Mouse (Mus musculus) B cell, adult (primary cell): Measurements from ENCODE around the gene Stra6. TPM values are rescaled to one million over a fixed set of nuclear protein-coding genes. Genes with fewer than 3 reads are reported as not detected.

Source experiments
- total RNA-seq: library from RNA; stranded (reverse); gene quantifications from 4 replicates; pipeline ENCODE4 v1.2.4, GENCODE M21; 2023; ENCODE audit not compliant: inconsistent age

Gene Stra6
- total RNA-seq, result not detected in 4 replicates

DNA sequence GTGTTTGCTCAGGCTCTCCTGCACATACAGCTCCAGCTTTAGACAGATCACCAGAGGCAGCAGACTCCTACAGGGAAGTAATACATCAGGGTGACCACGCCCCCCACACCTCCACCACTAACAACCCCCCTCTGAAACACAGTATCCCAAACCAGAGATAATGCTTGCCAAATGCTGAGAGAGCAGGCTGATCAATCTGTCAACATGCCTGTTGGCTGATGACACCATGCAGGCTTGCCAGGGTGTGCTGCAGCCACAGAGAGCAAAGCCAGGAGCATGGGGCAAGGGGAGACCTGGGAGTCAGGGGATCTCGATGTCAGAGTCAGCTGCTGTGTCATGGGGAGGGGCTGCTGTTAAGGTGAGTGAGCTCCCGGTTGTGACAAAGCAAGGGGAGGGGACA lies at the start of gene Stra6:
TSS of gene Stra6 (plus strand) at position 258 of the 400 bp plus-strand sequence.

DNA sequence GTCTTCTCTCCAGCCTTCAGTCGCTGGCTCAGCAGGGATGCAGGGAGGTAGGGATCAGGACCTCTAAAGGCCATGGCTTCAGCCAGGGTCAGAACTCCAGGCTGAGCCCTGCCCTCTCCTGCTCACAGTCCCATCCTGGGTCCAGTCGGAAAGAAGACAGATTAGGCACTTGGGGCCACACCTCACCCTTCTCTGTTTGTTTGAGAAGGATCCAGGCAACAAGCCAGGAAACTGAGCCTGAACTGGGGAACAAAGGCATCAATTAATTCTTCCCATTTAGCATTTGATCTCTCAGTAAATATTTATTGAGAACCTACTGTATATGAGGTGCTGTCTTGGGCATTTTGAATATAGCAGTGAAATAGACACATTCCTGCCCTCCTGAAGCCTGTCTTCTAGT lies 55.1 kb downstream of the Stra6 start, which contains the start of gene Ccdc33:
TSS of gene Ccdc33 (minus strand) at position 153 of the 400 bp plus-strand sequence.

Other genes with a start within 250 kb of the Stra6 start
- 103 to 110 TPM (median 105 TPM) in 4 replicates for gene Arid3b, start 227.0 kb upstream of the Stra6 start, total RNA-seq
- 71.4 to 95.6 TPM (median 83.5 TPM) in 4 replicates for gene Ubl7, start 152.8 kb upstream of the Stra6 start, total RNA-seq
- 35.1 to 42.2 TPM (median 37.6 TPM) in 4 replicates for gene Sema7a, start 123.7 kb upstream of the Stra6 start, total RNA-seq
- 0.22 to 0.67 TPM (median 0.44 TPM) in 4 replicates for gene Cyp11a1, start 57.4 kb upstream of the Stra6 start, total RNA-seq
- 0.33 TPM in 1 of 4 replicates, not detected in the others for gene Ccdc33, start 55.0 kb downstream of the Stra6 start, total RNA-seq
- gene Islr, start 140.5 kb downstream of the Stra6 start, total RNA-seq, result not detected in 4 replicates
- gene Islr2, start 140.5 kb downstream of the Stra6 start, total RNA-seq, result 7.1 to 9.8 TPM (median 8.7 TPM) in 4 replicates
- gene Pml, start 186.0 kb downstream of the Stra6 start, total RNA-seq, result 373 to 441 TPM (median 401 TPM) in 4 replicates
- 77.3 to 104 TPM (median 85.0 TPM) in 4 replicates for gene Stoml1, start 189.4 kb downstream of the Stra6 start, total RNA-seq
- 0.24 TPM in 1 of 4 replicates, not detected in the others for gene Loxl1, start 249.4 kb downstream of the Stra6 start, total RNA-seq